Mouse (Mus musculus) midbrain, embryonic 11.5 days (tissue): ENCODE results near the gene Polr2b. TPM values are rescaled to one million over a fixed set of nuclear protein-coding genes. Genes with fewer than 3 reads are reported as not detected.

Experiments used
- ATAC-seq: fragments of 200-750 bp; cut with Nextera tagmentation; 2 replicates; pipeline ENCODE4 v1.8.0; 2017; ENCODE audit warnings: moderate TSS enrichment, moderate library complexity; ENCODE audit not compliant: low FRiP score
- DNase-seq: peaks from one replicate; pipeline ENCODE4 v3.0.0; 2015; ENCODE audit warnings: low spot score; ENCODE audit errors: missing footprints
- H3K27ac ChIP-seq: fragments of 300-500 bp; sonication (generic); 2 replicates; pipeline ENCODE4 v1.5.1; 2014; ENCODE audit warnings: low read depth, low read length
- H3K27me3 ChIP-seq: fragments of 300-500 bp; sonication (generic); 2 replicates; pipeline ENCODE4 v1.6.1; 2014; ENCODE audit warnings: mild to moderate bottlenecking, low read length, moderate library complexity, mixed read lengths; ENCODE audit not compliant: control insufficient read depth, insufficient read depth
- H3K36me3 ChIP-seq: fragments of 300-500 bp; sonication (generic); 2 replicates; pipeline ENCODE4 v1.6.1; 2014; ENCODE audit warnings: mild to moderate bottlenecking, low read length, moderate library complexity, mixed read lengths; ENCODE audit not compliant: control insufficient read depth, insufficient read depth
- H3K4me1 ChIP-seq: fragments of 300-500 bp; sonication (generic); 2 replicates; pipeline ENCODE4 v1.6.1; 2014; ENCODE audit warnings: low read length; ENCODE audit not compliant: control insufficient read depth, insufficient read depth
- H3K4me2 ChIP-seq: fragments of 300-500 bp; sonication (generic); 2 replicates; pipeline ENCODE4 v1.6.1; 2014; ENCODE audit warnings: mild to moderate bottlenecking, moderate library complexity
- H3K4me3 ChIP-seq: fragments of 300-500 bp; sonication (generic); 2 replicates; pipeline ENCODE4 v1.5.1; 2014; ENCODE audit warnings: low read depth, low read length
- H3K9ac ChIP-seq: fragments of 300-500 bp; sonication (generic); 2 replicates; pipeline ENCODE4 v1.6.1; 2014; ENCODE audit warnings: low read length
- H3K9me3 ChIP-seq: fragments of 300-500 bp; sonication (generic); 2 replicates; pipeline ENCODE4 v1.6.1; 2016; ENCODE audit warnings: low read length; ENCODE audit not compliant: control insufficient read depth
- WGBS: fragments of 180-500 bp; shearing (Covaris S2); extraction: QIAGEN DNeasy Blood & Tissue Kit; methylation state at CpG from one replicate; pipeline ENCODE4 v1.1.7; 2014; 5-methylcytosine and 5-hydroxymethylcytosine counted together
- polyA plus RNA-seq: library from polyadenylated mRNA; unstranded; fragments of >200 nt; fragmentation: Nextera tagmentation; extraction: Ambion mirVana; gene quantifications from 2 replicates; pipeline ENCODE4 v1.2.1, GENCODE M21; 2014

Gene Polr2b
- polyA plus RNA-seq, 1 experiment from 2014 or later = 113 TPM

DNA sequence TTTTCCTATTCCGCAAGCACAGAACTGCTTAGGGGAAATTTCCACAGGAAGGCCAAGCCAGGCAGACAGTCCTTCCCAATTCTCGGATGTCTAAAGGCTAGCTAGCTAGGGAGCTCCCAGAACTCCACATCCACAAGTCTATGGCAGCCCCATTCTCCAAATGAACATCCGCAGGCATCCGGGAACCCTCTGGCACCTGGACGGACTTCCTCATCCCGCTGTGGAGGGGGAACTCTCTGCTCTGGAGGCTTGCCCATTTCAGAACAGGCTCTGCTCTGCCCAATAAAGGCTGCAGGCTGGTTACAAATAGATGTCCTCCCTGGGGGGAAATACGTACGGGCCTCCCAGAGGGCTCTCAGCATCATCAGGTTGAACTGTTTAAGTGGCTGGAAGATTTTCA is 56.4 kb downstream of the Polr2b start:
- no peaks in the 10 kb centered on the region for H3K36me3 ChIP-seq
- DNase-seq (no peak), ATAC-seq (no peak)
- no peaks in the 10 kb centered on the region for H3K4me1 ChIP-seq
- no peaks in the 10 kb centered on the region for H3K9me3 ChIP-seq
- no peak overlapping the region for H3K9ac ChIP-seq
- H3K27ac ChIP-seq = no peak overlapping the region
- no peaks in the 10 kb centered on the region for H3K27me3 ChIP-seq
- H3K4me2 ChIP-seq = no peak overlapping the region
- 83% methylated on average over 8 of the region's 8 CpGs for WGBS
- H3K4me3 ChIP-seq = no peak overlapping the region

DNA sequence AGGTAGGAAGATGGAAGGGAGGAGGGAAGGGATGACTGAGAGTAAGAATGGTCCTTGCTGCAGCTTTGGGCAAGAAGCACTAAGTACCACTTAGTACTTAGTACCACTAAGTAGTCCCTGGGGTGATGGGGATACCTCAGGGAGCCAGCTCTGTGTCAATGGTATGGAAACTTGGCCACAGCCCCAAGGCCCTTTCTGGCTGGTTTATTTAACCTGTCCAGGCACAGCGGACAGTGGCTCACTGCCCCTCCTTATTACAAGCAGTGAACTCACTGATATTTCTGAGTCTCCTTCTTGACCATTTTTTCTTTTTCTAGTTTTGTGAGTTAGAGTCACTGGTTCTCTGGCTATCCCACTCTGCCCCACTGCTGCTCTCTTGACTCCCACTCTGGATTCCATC is 57.2 kb downstream of the Polr2b start:
- Histone ChIP-seq H3K4me3 (no peak overlapping the region), H3K4me1 (no peaks in the 10 kb centered on the region), H3K9ac (no peak overlapping the region), H3K4me2 (no peak overlapping the region), H3K27ac (no peak overlapping the region), H3K9me3 (no peaks in the 10 kb centered on the region), H3K27me3 (no peaks in the 10 kb centered on the region), H3K36me3 (no peaks in the 10 kb centered on the region)
- 95% methylated on average over 1 of the region's 1 CpGs for WGBS
- ATAC-seq (no peak), DNase-seq (no peak)

DNA sequence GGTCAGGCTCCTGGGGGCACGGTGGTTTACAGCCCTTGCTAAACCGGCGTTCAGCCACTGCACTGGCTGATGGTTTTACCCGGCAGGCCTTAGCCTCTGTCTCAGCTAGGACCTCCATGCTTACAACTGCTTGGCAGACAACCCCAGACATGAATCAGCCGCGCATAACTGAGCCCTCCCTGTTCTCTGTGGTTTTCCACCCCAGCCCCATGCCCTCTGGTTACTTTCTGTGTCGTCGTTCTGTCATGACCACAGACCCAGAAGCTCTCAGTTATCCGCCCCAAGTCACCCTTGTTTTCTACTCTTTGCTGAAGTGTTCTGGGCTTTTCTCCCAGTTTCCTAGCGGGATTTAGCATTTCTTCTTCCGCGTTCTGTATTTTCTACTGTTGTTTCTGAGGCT is 57.7 kb downstream of the Polr2b start:
- DNase-seq = no peak
- no peak overlapping the region for H3K27ac ChIP-seq
- H3K4me3 ChIP-seq = no peak overlapping the region
- no peaks in the 10 kb centered on the region for H3K4me1 ChIP-seq
- WGBS = 55% methylated on average over 12 of the region's 12 CpGs
- H3K36me3 ChIP-seq = no peaks in the 10 kb centered on the region
- no peak for ATAC-seq
- no peak overlapping the region for H3K9ac ChIP-seq
- no peaks in the 10 kb centered on the region for H3K27me3 ChIP-seq
- no peak overlapping the region for H3K4me2 ChIP-seq
- no peaks in the 10 kb centered on the region for H3K9me3 ChIP-seq

DNA sequence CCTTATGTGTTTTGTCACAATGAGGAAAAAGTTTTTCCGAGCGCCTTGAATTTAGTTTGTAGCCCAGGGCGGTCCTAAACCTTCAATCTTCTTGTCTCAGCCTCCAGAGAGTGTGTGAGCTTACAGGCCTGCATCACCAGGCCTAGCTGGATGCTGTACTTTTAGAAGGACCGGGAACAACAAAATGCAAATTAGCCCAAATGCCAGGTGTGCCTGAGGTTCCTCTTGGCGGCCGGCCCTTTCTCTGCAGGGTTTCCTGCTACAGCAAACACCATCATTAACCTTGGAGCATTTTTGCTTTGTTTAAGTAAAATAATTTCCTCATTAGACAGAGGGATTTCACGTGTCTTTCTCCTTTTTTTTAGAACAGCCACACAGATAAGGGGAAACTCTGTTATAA is 58.2 kb downstream of the Polr2b start:
- WGBS = 52% methylated on average over 7 of the region's 7 CpGs
- Histone ChIP-seq H3K36me3 (no peaks in the 10 kb centered on the region), H3K27ac (no peak overlapping the region), H3K4me1 (no peaks in the 10 kb centered on the region), H3K9ac (no peak overlapping the region), H3K27me3 (no peaks in the 10 kb centered on the region), H3K9me3 (no peaks in the 10 kb centered on the region), H3K4me3 (no peak overlapping the region), H3K4me2 (no peak overlapping the region)
- no peak for ATAC-seq
- no peak for DNase-seq

DNA sequence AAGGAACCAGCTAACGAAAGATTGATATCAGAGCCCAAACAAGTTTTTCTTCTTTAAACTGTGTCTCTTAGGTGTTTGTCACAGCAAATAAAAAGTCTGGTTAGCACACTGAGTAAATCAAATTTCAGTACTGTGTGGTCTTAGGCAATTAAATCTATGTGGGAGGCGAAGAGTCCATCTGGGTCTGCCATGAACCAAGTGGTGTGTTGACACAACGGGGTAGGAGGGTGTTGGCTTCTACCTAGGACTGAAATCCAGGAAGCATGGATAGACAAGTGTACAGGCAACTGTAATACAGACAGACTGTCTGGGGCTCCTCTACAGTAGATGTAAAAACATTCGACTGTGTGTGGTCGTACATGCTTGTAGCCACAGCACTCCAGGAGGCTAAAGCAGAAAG is 59.4 kb downstream of the Polr2b start:
- Histone ChIP-seq H3K27me3 (no peaks in the 10 kb centered on the region), H3K4me2 (no peak overlapping the region), H3K9ac (no peak overlapping the region), H3K36me3 (no peaks in the 10 kb centered on the region), H3K27ac (no peak overlapping the region), H3K4me1 (no peaks in the 10 kb centered on the region), H3K4me3 (no peak overlapping the region), H3K9me3 (no peaks in the 10 kb centered on the region)
- 87% methylated on average over 5 of the region's 5 CpGs for WGBS
- DNase-seq (no peak), ATAC-seq (no peak)

DNA sequence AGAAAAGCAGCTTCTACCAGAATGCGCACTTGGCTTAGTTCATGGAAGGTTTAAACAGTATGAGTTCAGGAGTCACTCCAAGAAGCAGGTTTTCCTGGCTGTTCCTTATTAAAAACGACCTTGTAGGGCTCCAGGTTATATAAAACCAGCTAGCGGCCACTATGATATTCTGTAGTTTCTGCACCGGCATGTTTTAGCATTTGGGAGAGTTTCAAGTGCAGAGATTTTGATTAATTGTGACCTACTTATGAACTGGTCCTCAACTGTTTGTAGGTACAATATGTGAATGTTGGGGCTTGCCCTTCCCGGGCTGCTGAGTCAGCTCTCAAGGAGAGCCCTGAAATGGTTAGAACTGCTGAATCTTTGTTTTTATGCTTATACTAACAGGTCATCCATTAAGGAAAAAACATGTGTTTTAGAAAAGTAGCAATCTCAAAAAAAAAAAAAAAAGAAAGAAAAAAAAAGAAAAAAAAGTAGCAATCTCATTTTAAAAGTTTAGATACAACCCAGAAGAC is 60.5 kb downstream of the Polr2b start:
- H3K27ac ChIP-seq = no peak overlapping the region
- DNase-seq (no peak), ATAC-seq (no peak)
- no peak overlapping the region for H3K4me2 ChIP-seq
- no peaks in the 10 kb centered on the region for H3K27me3 ChIP-seq
- H3K4me3 ChIP-seq = no peak overlapping the region
- H3K36me3 ChIP-seq = no peaks in the 10 kb centered on the region
- no peaks in the 10 kb centered on the region for H3K9me3 ChIP-seq
- no peak overlapping the region for H3K9ac ChIP-seq
- 83% methylated on average over 5 of the region's 5 CpGs for WGBS
- no peaks in the 10 kb centered on the region for H3K4me1 ChIP-seq

DNA sequence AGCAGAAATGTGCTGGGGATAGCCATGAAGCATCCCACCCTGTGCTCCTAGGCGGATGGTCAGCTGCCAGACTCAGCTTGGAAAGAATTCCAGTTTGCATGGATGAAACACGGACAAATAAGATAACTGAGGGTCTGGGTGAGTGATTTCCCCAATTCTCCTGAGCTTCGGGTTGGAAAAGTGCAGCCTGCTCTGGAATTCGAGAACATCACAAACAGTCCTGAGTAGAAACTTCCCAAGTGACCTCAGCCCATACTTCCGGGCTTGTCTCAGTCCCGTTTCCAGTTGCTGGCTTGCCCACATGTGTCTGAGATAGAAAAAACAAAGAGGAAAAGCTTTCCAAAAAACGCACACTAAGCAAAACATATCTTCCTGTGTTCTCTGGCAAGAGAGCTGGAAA is 62.3 kb downstream of the Polr2b start:
- H3K9me3 ChIP-seq = no peaks in the 10 kb centered on the region
- ATAC-seq (no peak), DNase-seq (no peak)
- no peaks in the 10 kb centered on the region for H3K36me3 ChIP-seq
- 79% methylated on average over 7 of the region's 7 CpGs for WGBS
- H3K27ac ChIP-seq = no peak overlapping the region
- no peak overlapping the region for H3K9ac ChIP-seq
- no peaks in the 10 kb centered on the region for H3K27me3 ChIP-seq
- no peaks in the 10 kb centered on the region for H3K4me1 ChIP-seq
- no peak overlapping the region for H3K4me3 ChIP-seq
- H3K4me2 ChIP-seq = no peak overlapping the region

DNA sequence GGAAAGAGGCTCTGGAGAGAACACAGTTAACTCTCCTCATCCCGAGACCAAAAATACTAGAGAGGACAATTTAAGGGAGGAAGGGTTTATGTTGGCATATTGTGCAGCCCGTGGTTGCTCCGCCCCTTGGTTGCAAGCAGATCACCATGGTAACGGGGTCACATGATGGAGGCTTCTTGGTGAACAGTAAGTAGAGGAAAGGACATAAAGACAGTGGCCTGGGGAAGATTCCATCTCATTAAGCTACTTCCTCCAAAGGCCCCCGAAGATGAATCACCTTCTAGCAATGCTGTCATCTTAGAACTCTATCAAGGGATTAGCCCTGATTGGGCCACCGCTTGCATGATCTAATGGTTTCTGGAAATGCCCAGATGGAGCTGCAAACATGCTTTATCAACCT is 62.8 kb downstream of the Polr2b start:
- H3K9ac ChIP-seq = no peak overlapping the region
- no peaks in the 10 kb centered on the region for H3K9me3 ChIP-seq
- no peaks in the 10 kb centered on the region for H3K27me3 ChIP-seq
- no peak for DNase-seq
- 74% methylated on average over 6 of the region's 6 CpGs for WGBS
- no peaks in the 10 kb centered on the region for H3K4me1 ChIP-seq
- no peak for ATAC-seq
- H3K27ac ChIP-seq = no peak overlapping the region
- no peak overlapping the region for H3K4me2 ChIP-seq
- H3K4me3 ChIP-seq = no peak overlapping the region
- no peaks in the 10 kb centered on the region for H3K36me3 ChIP-seq

DNA sequence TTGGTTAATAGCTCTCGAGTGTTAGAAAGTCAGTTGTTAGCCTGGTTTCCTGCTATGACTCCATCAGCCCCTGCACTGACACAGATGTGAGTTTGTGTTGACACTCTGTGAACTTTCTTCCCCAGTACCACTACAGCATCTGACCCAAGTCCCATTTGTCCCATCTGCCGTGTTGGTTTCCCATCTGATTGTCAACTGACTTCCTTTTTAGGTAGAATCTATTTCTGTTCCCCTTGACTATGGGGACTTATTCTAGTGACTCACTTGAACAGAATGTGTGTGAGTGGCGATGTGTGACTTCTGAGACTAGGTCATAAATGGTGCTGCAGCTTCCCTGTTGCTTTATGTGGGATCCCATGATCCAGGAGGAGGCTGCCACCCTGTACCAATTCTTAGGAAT is 65.0 kb downstream of the Polr2b start:
- ATAC-seq (no peak), DNase-seq (no peak)
- no peaks in the 10 kb centered on the region for H3K36me3 ChIP-seq
- no peak overlapping the region for H3K4me3 ChIP-seq
- H3K9ac ChIP-seq = no peak overlapping the region
- H3K9me3 ChIP-seq = no peaks in the 10 kb centered on the region
- no peaks in the 10 kb centered on the region for H3K27me3 ChIP-seq
- WGBS = 80% methylated on average over 3 of the region's 3 CpGs
- no peaks in the 10 kb centered on the region for H3K4me1 ChIP-seq
- H3K27ac ChIP-seq = no peak overlapping the region
- no peak overlapping the region for H3K4me2 ChIP-seq

DNA sequence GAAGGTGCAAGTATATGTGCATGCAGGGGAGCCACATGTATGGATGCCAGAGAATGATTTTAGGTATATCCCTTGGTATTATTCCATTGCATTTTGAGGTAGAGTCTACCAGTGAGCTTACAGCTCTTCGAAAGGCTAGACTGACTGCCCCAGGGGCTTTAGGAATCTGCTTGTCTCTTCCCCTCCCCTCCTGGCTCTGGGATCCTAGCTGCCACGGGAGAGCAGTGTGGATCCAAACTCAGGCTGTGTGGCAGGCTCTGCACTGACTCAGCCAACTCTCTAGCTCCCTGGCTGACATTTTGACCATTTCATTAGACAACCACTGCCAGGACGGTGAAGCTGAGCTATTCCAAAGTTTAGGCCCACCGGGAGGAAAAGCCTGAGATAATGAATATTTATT is 65.6 kb downstream of the Polr2b start:
- Histone ChIP-seq H3K4me3 (no peak overlapping the region), H3K9ac (no peak overlapping the region), H3K4me2 (no peak overlapping the region), H3K9me3 (no peaks in the 10 kb centered on the region), H3K27ac (no peak overlapping the region), H3K4me1 (no peaks in the 10 kb centered on the region), H3K36me3 (no peaks in the 10 kb centered on the region), H3K27me3 (no peaks in the 10 kb centered on the region)
- ATAC-seq = no peak
- no peak for DNase-seq
- WGBS = 69% methylated on average over 4 of the region's 4 CpGs
